Mouse (Mus musculus) intestine, embryonic 15.5 days (tissue): ENCODE measurements around the gene Rnf183. TPM values are rescaled to one million over a fixed set of nuclear protein-coding genes. Genes with fewer than 3 reads are reported as not detected.
A peak's percentile ranks its signal among the peaks of the same experiment; 100 is the strongest.
"Not testable (repeated sequence)": the region's sequence is repeated elsewhere in the genome, so short reads cannot be mapped to it uniquely, and the experiment has no call there.

Source experiments
- ATAC-seq: fragments of 200-750 bp; cut with Nextera tagmentation; 2 replicates; pipeline ENCODE4 v1.8.0; 2017; ENCODE audit warnings: moderate TSS enrichment, moderate library complexity
- H3K27ac ChIP-seq: fragments of 300-500 bp; sonication (generic); 2 replicates; pipeline ENCODE4 v1.5.1; 2015; ENCODE audit warnings: mild to moderate bottlenecking, inconsistent platforms
- H3K27me3 ChIP-seq: fragments of 300-500 bp; sonication (generic); replicated peaks from 2 replicates; pipeline ENCODE4 v1.6.1; 2015; ENCODE audit warnings: inconsistent platforms
- H3K36me3 ChIP-seq: fragments of 300-500 bp; sonication (generic); 2 replicates; pipeline ENCODE4 v1.6.1; 2015; ENCODE audit warnings: inconsistent platforms
- H3K4me1 ChIP-seq: fragments of 300-500 bp; sonication (generic); replicated peaks from 2 replicates; pipeline ENCODE4 v1.6.1; 2015; ENCODE audit warnings: inconsistent platforms
- H3K4me2 ChIP-seq: fragments of 300-500 bp; sonication (generic); replicated peaks from 2 replicates; pipeline ENCODE4 v1.6.1; 2015; ENCODE audit warnings: mild to moderate bottlenecking, inconsistent platforms
- H3K4me3 ChIP-seq: fragments of 300-500 bp; sonication (generic); replicated peaks from 2 replicates; pipeline ENCODE4 v1.5.1; 2015; ENCODE audit warnings: inconsistent platforms
- H3K9ac ChIP-seq: fragments of 300-500 bp; sonication (generic); 2 replicates; pipeline ENCODE4 v1.6.1; 2015; ENCODE audit warnings: inconsistent platforms
- H3K9me3 ChIP-seq: fragments of 300-500 bp; sonication (generic); 2 replicates; pipeline ENCODE4 v1.6.1; 2016; ENCODE audit warnings: inconsistent platforms
- WGBS: fragments of 180-500 bp; shearing (Covaris S2); methylation state at CpG from one replicate; pipeline ENCODE4 v1.1.7; 2015; 5-methylcytosine and 5-hydroxymethylcytosine counted together
- polyA plus RNA-seq: library from polyadenylated mRNA; unstranded; fragments of >200 nt; fragmentation: Nextera tagmentation; extraction: Ambion mirVana; gene quantifications from 2 replicates; pipeline ENCODE4 v1.2.1, GENCODE M21; 2015

The Rnf183 gene
- polyA plus RNA-seq, result not detected in 2 replicates

DNA sequence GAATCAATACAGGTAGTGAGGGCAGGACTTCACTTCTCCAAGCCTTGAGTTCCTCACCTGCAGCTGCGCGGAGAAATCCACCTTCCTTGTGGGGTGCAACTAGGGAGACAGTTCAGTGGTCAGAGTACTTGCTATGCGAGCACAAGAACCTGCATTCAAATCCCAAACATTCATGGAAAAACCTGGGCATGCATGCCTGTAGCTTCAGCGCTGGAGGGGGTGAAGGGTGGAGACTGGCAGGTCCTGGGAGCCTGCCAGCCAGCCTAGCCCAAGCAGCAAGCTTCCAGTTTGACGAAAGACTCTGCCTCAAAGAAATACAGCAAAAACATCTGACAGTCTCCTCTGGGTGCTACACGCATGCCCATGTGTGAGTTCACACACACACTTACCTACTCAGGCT is at the start of gene Rnf183:
TSS of gene Rnf183 (minus strand) at position 172 of the 400 bp plus-strand sequence.
- Histone ChIP-seq H3K9me3 (no peaks in the 10 kb centered on the region), H3K4me2 (no peak within 1 kb of the TSS), H3K4me1 (no peaks in the 10 kb centered on the region), H3K27me3 (no peaks in the 10 kb centered on the region), H3K27ac (no peak within 1 kb of the TSS), H3K36me3 (no peaks in the 10 kb centered on the region), H3K9ac (no peak within 1 kb of the TSS), H3K4me3 (no peak within 1 kb of the TSS)
- WGBS, result 76% methylated on average over 6 of the region's 6 CpGs
- ATAC-seq, result no peak

DNA sequence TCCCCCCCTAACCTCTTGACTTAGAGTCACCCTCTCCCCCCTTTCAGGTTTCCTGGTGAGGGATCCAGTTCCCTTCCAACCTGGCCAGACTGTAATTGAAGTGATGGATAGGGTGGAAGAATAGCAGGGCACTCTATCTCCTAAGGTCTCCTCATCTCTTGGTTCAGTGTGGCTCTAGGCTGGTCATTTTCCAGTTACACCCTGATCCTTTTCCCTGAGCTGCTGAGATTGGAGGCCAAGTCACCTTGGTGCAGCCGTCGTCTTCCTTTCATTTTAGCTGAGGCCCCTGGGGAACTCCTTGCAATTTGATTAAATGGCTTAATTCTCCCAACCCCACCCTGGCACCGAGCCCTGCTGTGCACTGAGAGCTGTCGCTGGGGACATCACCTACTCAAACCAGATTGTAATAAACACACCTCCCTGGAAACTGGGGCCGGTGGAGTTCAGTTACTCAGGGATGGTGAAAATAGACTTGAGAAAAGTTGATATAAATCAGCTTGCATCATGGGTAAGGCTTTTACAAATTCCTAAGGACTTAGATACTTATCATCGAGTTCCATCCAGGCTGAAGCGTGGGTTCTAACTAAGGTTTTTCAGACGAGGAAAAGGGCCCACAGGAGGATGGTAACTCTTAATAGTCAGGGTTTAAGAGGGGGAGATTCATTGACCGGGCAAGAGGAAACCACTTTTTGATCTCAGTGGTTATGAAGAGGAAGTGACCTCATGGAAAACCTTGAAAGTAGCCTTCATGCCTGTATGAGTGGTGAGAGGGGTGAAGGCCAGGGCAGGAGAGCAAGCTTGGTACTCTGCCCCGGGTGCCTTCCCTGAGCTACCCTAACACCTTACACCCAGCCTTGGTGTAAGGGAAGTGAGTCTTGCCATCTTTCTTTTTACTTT is 45.9 kb upstream of the Rnf183 start:
- no peaks in the 10 kb centered on the region for H3K36me3 ChIP-seq
- no peak overlapping the region for H3K9ac ChIP-seq
- 33% methylated on average over 10 of the region's 10 CpGs for WGBS
- 0 out of 2 replicates have a peak, but pooled peaks cover 5% of the 10 kb centered on the region for H3K4me1 ChIP-seq
- H3K4me3 ChIP-seq, result peak overlapping the region; percentile 49
- H3K27me3 ChIP-seq, result no peaks in the 10 kb centered on the region
- H3K9me3 ChIP-seq, result no peaks in the 10 kb centered on the region
- H3K4me2 ChIP-seq, result peak overlapping the region; percentile 81
- peak; percentile 18 for ATAC-seq
- H3K27ac ChIP-seq, result no peak overlapping the region

DNA sequence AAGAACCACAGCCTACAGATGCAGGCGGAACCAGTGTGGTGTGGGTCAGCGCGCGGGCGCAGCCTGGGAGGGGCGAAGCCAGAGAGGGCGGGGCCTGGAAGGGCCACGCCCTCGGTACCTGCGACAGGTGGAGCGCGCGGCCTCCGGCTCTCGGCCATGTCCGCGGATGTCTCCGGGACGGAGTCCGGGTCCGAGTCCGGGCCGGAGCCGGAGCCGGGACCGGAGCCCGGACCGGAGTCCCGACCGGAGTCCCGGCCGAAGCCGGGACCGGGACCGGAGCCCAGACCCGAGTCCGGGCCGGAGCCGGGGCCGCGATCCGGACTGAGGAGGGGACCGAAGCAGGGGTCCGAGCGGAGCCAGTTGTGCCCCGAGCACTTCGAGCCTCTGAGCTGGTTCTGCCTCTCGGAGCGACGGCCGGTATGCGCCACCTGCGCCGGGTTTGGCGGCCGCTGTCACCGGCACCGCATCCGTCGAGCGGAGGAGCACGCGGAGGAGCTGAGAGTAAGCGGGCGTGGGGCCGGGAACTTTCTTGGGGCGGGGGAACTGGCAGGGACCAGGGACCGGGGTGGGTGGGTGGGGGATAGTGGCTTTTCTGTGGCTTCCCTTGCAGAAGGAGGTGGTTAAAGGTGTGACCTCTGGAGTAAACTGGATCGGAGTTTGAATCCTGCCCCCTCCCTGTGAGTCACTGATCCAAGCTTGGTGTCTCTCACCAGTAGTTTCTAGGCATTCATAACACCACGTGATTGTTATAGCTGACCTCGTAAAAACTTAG is 45.1 kb upstream of the Rnf183 start, which contains the start of gene Bspry:
TSS of gene Bspry (plus strand) at position 117 of the 772 bp plus-strand sequence.
- H3K9ac ChIP-seq, result peak within 1 kb of the TSS; percentile 54
- no peaks in the 10 kb centered on the region for H3K27me3 ChIP-seq
- WGBS, result 1% methylated on average over 71 of the region's 71 CpGs
- peak within 1 kb of the TSS; percentile 49 for H3K4me3 ChIP-seq
- peak within 1 kb of the TSS; percentile 81 for H3K4me2 ChIP-seq
- H3K36me3 ChIP-seq, result no peaks in the 10 kb centered on the region
- 0 out of 2 replicates have a peak, but pooled peaks cover 5% of the 10 kb centered on the region for H3K4me1 ChIP-seq
- ATAC-seq, result peak; percentile 93
- no peaks in the 10 kb centered on the region for H3K9me3 ChIP-seq
- H3K27ac ChIP-seq, result 0 out of 2 replicates have a peak within 1 kb of the TSS, but pooled peaks have one; percentile 37

DNA sequence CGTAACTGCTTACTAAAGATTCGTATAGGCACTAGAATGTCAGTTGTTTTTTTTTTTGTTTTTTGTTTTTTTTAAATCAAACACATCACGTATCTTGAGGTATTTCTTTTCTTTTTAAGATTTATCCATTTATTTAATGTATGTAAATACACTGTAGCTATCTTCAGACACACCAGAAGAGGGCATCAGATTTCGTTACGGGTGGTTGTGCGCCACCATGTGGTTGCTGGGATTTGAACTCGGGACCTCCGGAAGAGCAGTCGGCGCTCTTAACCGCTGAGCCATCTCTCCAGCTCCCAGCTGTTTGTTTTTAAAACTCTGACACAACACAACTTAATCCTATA is 44.5 kb upstream of the Rnf183 start:
- Histone ChIP-seq H3K9ac (peak overlapping the region; percentile 54; the same call in 1 of the 2 replicates), H3K4me3 (peak overlapping the region; percentile 49), H3K4me2 (peak overlapping the region; percentile 81)
- H3K4me1 ChIP-seq, H3K27me3 ChIP-seq, H3K27ac ChIP-seq, H3K9me3 ChIP-seq, H3K36me3 ChIP-seq, ATAC-seq: not testable (repeated sequence)
- 13% methylated on average over 11 of the region's 11 CpGs for WGBS

DNA sequence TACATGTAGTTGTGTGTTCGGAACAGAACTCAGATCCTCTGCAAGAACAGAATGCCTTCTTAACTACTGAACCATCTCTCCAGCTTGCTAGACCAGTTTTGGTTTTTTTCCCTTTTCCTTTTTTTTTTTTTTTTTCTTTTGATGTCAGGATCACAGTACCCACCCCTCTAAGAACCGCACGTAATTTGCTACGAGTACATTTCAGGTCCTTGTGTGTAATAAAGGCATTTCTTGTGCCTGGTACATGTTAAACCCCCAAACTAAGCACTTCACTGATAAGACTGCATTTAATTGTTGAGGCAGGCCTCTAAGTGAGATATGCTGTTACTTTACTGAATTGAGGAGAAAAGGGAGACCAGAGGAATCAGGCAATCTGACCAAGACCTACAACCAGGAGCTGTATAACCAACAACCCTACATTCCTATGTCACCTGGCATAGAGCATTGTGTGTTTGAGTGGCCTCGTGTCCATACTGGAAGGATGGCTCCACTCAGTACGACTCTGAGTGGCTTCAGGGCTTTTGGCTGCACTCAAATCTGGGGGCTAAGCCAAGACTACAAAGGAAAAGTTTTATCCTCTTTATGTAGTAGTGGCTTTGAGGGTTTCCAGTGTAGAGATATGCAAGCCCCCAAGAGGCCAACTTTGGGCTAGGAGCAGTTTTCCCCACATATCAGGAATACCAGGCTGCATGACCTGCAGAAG is 42.6 kb upstream of the Rnf183 start:
- no peak for ATAC-seq
- peak overlapping the region; percentile 57; the same call in 1 of the 2 replicates for H3K27ac ChIP-seq
- H3K4me2 ChIP-seq, result no peak overlapping the region
- no peaks in the 10 kb centered on the region for H3K27me3 ChIP-seq
- 0 out of 2 replicates have a peak, but pooled peaks cover 5% of the 10 kb centered on the region for H3K4me1 ChIP-seq
- no peak overlapping the region for H3K9ac ChIP-seq
- no peaks in the 10 kb centered on the region for H3K36me3 ChIP-seq
- H3K4me3 ChIP-seq, result no peak overlapping the region
- H3K9me3 ChIP-seq, result no peaks in the 10 kb centered on the region
- 59% methylated on average over 6 of the region's 6 CpGs for WGBS

DNA sequence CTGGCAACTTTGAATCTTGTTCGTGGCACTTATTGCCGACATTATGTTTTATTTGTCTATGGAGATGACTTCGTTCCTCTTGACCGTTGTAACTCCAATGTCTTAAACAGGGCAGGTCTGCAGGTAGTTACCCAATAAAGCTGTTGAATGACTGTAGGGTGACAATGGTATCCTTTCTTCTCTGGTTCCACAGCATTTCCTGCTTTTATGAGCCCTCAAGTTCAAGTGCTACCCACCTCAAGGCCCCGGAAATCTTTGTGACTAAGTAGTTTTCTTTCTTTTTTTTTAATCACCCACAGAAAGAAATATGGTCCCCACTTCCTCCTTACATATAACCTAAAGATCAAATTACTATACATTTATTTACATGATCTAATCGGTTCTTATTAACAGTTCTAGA is 40.7 kb upstream of the Rnf183 start:
- Histone ChIP-seq H3K4me1 (0 out of 2 replicates have a peak, but pooled peaks cover 5% of the 10 kb centered on the region), H3K27me3 (no peaks in the 10 kb centered on the region), H3K27ac (peak overlapping the region; percentile 40; the same call in 1 of the 2 replicates), H3K4me3 (no peak overlapping the region), H3K9me3 (no peaks in the 10 kb centered on the region), H3K9ac (no peak overlapping the region), H3K36me3 (no peaks in the 10 kb centered on the region), H3K4me2 (no peak overlapping the region)
- 59% methylated on average over 6 of the region's 6 CpGs for WGBS
- ATAC-seq, result peak; percentile 32; the same call in 1 of the 2 replicates

DNA sequence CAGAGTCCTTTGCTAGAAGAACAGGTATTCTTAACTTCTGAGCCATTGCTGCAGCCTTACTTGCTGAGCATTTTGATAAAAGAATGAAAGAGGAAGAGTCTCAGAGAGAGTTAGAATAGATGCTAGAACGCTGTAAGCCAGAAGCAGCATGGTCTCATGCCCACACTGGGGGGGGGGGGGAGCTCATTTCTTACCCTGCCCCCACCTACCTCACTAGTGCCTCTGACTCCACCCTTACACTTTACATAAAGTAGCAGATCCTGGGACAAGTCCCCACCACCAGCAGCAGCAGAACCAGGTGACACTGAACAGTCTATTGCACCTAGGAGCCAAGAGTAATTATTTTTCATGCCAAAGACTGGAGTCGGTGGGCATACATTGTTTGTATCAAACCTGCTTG is 40.1 kb upstream of the Rnf183 start:
- Histone ChIP-seq H3K9me3 (no peaks in the 10 kb centered on the region), H3K27ac (peak overlapping the region; percentile 40; the same call in 1 of the 2 replicates), H3K36me3 (no peaks in the 10 kb centered on the region), H3K4me2 (no peak overlapping the region), H3K4me3 (no peak overlapping the region), H3K27me3 (no peaks in the 10 kb centered on the region), H3K4me1 (0 out of 2 replicates have a peak, but pooled peaks cover 2% of the 10 kb centered on the region), H3K9ac (no peak overlapping the region)
- ATAC-seq, result no peak
- WGBS, result 68% methylated on average over 2 of the region's 2 CpGs

DNA sequence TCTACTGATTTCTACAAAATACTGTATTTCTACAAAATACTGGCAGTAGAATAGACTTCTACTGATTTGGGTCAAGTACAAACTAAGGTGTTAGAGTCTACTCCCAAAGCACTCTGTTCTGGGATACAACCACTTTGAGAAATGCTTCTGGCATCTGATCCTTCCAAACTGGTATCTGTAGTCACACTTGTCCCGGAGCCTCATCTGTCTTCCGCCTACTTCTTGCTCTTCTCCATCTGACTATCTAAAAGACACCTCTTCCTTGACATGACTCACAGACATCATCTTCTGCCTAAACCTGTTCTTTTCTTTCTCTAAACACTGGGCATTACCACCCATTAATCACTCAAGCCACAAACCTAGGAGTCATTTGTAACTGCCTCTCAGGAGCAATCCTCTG is 37.0 kb upstream of the Rnf183 start:
- no peak for ATAC-seq
- no peak overlapping the region for H3K4me3 ChIP-seq
- WGBS, result 91% methylated on average over 2 of the region's 2 CpGs

DNA sequence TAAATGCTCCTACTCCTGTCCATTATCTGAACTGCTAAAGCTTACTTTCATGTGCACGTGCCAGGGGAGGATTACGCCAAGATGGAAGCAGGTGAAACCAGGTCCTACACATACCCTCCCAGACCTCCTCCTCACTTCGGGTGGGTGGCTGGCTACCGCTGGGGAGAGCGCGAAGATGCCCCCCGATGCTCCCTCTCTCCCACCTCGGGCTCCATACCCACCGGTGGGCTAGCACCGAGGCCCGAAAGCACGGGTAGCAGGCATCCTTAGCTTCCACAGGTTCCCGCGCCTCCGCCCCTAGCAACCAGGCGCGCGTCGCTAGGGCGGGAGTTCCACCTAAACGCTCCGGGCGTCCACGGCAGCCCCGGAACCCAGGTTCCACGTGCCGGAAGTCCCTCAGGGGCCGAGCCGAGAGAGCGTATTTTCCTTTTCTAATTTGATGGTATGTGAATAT is 35.6 kb upstream of the Rnf183 start, which contains the start of gene Wdr31:
TSS of gene Wdr31 (minus strand) at position 299 of the 454 bp plus-strand sequence.
- H3K27ac ChIP-seq, result no peak within 1 kb of the TSS
- H3K27me3 ChIP-seq, result no peaks in the 10 kb centered on the region
- H3K9me3 ChIP-seq, result no peaks in the 10 kb centered on the region
- H3K4me3 ChIP-seq, result peak within 1 kb of the TSS; percentile 72
- no peaks in the 10 kb centered on the region for H3K4me1 ChIP-seq
- H3K4me2 ChIP-seq, result peak within 1 kb of the TSS; percentile 88
- ATAC-seq, result peak; percentile 94
- WGBS, result under 1% methylated on average over 30 of the region's 30 CpGs
- H3K9ac ChIP-seq, result peak within 1 kb of the TSS; percentile 58
- H3K36me3 ChIP-seq, result no peaks in the 10 kb centered on the region

More for the DNA sequence above, 37.0 kb upstream of the Rnf183 start:
- Histone ChIP-seq H3K9ac (no peak overlapping the region), H3K4me1 (no peaks in the 10 kb centered on the region), H3K27me3 (no peaks in the 10 kb centered on the region), H3K9me3 (no peaks in the 10 kb centered on the region), H3K4me2 (no peak overlapping the region), H3K27ac (no peak overlapping the region), H3K36me3 (no peaks in the 10 kb centered on the region)

DNA sequence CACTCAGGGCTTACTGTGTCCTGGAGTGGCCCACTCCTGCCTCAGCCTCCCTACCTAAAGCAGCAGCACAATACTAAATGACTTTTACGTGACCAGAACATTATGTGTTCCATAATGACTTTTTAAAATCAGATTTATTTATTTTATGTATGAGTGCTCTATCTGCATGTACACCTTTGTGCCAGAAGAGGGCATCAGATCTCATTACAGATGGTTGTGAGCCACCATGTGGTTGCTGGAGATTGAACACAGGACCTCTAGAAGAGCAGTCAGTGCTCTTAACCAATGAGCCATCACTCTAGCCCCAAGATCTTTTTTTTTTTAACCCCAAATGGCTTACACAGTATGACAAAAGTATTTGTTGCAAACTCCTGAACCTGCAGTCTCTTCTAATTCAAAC is 33.1 kb upstream of the Rnf183 start:
- no peaks in the 10 kb centered on the region for H3K27me3 ChIP-seq
- no peaks in the 10 kb centered on the region for H3K4me1 ChIP-seq
- H3K4me3 ChIP-seq, result no peak overlapping the region
- WGBS, result 92% methylated on average over 1 of the region's 1 CpGs
- no peaks in the 10 kb centered on the region for H3K36me3 ChIP-seq
- H3K9ac ChIP-seq, result no peak overlapping the region
- H3K27ac ChIP-seq, result no peak overlapping the region
- ATAC-seq, result no peak
- H3K4me2 ChIP-seq, result no peak overlapping the region
- no peaks in the 10 kb centered on the region for H3K9me3 ChIP-seq

DNA sequence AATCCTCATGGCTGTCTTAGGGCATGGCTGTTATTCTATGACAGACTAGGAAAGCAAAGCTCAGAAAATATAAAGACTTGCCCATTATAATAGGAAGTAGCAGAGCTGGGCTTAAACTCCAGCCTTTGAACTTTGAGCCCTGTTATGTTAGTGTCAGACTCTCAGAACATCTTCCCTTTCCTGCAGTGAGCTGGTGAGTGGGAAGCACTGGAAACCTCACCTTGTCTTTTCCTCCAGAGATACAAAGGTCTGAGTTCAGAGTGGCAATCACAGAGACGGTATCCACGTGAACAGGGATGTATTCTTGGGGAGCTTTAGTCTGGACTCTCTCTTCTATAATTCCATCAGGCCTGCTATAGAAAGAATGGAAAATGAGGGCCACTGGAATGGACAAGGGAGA is 28.1 kb upstream of the Rnf183 start:
- Histone ChIP-seq H3K27ac (no peak overlapping the region), H3K9ac (no peak overlapping the region), H3K4me1 (peaks cover 2% of the 10 kb centered on the region; the same call in 1 of the 2 replicates), H3K4me3 (no peak overlapping the region), H3K9me3 (no peaks in the 10 kb centered on the region), H3K27me3 (no peaks in the 10 kb centered on the region), H3K36me3 (no peaks in the 10 kb centered on the region), H3K4me2 (no peak overlapping the region)
- 89% methylated on average over 2 of the region's 2 CpGs for WGBS
- no peak for ATAC-seq
